Mouse (Mus musculus) C2C12 (cell line): ENCODE measurements at regions not wholly inside any gene's neighbourhood (a gene's known extent, or its start where the extent isn't known, plus 50 kb on each side); places are given as distances from the start of the nearest gene placed in this dataset.

Experiments
- CEBPB ChIP-seq: IDR thresholded peaks from one replicate; pipeline ENCODE4 v1.6.1; 2011; ENCODE audit warnings: low read depth, mild to moderate bottlenecking, control low read depth, moderate library complexity
- CTCF ChIP-seq: IDR thresholded peaks from one replicate; pipeline ENCODE4 v1.5.1; 2011; ENCODE audit not compliant: control insufficient read depth, insufficient read depth, insufficient read length
- FOSL1 ChIP-seq: IDR thresholded peaks from one replicate; pipeline ENCODE4 v1.8.0; 2011; ENCODE audit warnings: mild to moderate bottlenecking, low read length; ENCODE audit not compliant: poor library complexity, insufficient read depth, severe bottlenecking

DNA sequence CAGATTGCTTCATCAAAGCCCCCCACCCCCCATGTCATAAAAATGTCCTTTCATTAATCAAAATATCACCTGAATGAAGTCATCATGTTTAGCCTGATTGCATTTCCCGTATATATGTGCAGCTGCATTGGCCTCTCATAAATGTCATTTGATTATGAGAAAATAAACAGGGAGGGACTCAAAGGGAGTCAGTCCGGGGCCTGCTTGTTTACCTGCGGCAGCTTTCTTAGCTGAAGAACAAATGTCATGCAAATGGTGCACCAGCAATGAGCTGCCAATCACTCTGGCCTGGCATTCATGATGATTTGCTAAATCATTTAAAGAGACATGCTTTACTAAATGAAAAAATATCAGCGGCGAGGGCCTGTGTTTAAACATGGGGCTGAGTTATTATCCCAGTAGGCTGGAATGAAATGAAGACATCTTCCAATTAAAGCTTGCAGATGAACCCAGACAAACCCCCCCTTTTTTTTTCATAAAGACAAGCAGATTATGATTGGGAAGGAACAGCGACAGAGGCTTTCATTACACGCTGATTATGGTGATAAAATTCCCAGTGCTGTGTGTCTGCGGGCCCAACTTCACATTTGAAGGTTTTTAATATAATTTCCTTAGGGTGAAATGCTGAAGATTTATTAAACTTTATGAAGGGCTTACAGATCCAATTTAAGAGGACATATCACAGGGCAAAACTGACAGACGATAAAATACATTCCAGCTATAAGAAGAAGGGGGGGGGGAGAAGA lies 342.5 kb upstream of the Tle4 start:
- TF ChIP-seq CTCF, result no peak
- TF ChIP-seq CEBPB, result no peak
- no peak for TF ChIP-seq FOSL1
